Mouse (Mus musculus) erythroblast, embryonic 14.5 days (primary cell): Measurements from ENCODE around the gene Tlk2. TPM values are rescaled to one million over a fixed set of nuclear protein-coding genes. Genes with fewer than 3 reads are reported as not detected.
A peak's percentile ranks its signal among the peaks of the same experiment; 100 is the strongest.

Experiments
- H3K27me3 ChIP-seq: 2 replicates; pipeline ENCODE4 v1.6.1; 2012; ENCODE audit warnings: inconsistent platforms; ENCODE audit not compliant: control insufficient read depth
- H3K36me3 ChIP-seq: 2 replicates; pipeline ENCODE4 v1.6.1; 2012; ENCODE audit warnings: mild to moderate bottlenecking, inconsistent platforms; ENCODE audit not compliant: control insufficient read depth
- H3K4me1 ChIP-seq: 2 replicates; pipeline ENCODE4 v1.6.1; 2012; ENCODE audit warnings: inconsistent platforms; ENCODE audit not compliant: control insufficient read depth
- H3K4me3 ChIP-seq: replicated peaks from 2 replicates; pipeline ENCODE3; 2012; ENCODE audit warnings: moderate library complexity, mild to moderate bottlenecking, inconsistent platforms
- H3K9me3 ChIP-seq: 2 replicates; pipeline ENCODE4 v1.6.1; 2012; ENCODE audit warnings: low read length, inconsistent platforms, mixed read lengths; ENCODE audit not compliant: control insufficient read depth
- GATA1 ChIP-seq: IDR thresholded peaks from 2 replicates; pipeline ENCODE4 v1.6.1; 2012; ENCODE audit warnings: low read length, inconsistent platforms, mixed read lengths
- TAL1 ChIP-seq: IDR thresholded peaks from 3 replicates; pipeline ENCODE4 v1.6.1; 2012; ENCODE audit warnings: low read length, inconsistent platforms, mixed read lengths
- polyA plus RNA-seq: library from polyadenylated mRNA; stranded (reverse); fragments of >175 nt; gene quantifications from 2 replicates; pipeline ENCODE4 v1.2.3, GENCODE M21; 2012

Gene Tlk2
- polyA plus RNA-seq, 1 experiment, result 0.91 TPM

GRCm38 (mm10) chr11:105246369-105246768 is 67.8 kb downstream of the Tlk2 start:
- Histone ChIP-seq H3K4me1 (no peaks in the 10 kb centered on the region), H3K27me3 (no peaks in the 10 kb centered on the region), H3K4me3 (no peak overlapping the region), H3K36me3 (peaks cover 99% of the 10 kb centered on the region), H3K9me3 (no peaks in the 10 kb centered on the region)
- TF ChIP-seq TAL1 (no peak), GATA1 (no peak)

GRCm38 (mm10) chr11:105246785-105247184 is 68.2 kb downstream of the Tlk2 start:
- no peaks in the 10 kb centered on the region for H3K9me3 ChIP-seq
- H3K27me3 ChIP-seq, result no peaks in the 10 kb centered on the region
- TF ChIP-seq GATA1 (no peak), TAL1 (no peak)
- H3K36me3 ChIP-seq, result peaks cover 99% of the 10 kb centered on the region
- no peaks in the 10 kb centered on the region for H3K4me1 ChIP-seq
- no peak overlapping the region for H3K4me3 ChIP-seq

- H3K27me3 ChIP-seq, result no peaks in the 10 kb centered on the region
- no peaks in the 10 kb centered on the region for H3K4me1 ChIP-seq
- no peak overlapping the region for H3K4me3 ChIP-seq
- peaks cover 99% of the 10 kb centered on the region for H3K36me3 ChIP-seq
- TF ChIP-seq TAL1, result no peak
- TF ChIP-seq GATA1, result peak; percentile 45; the same call in 1 of the 2 replicates
- H3K9me3 ChIP-seq, result no peaks in the 10 kb centered on the region
Observed at GRCm38 (mm10) chr11:105247321-105247720, 68.7 kb downstream of the Tlk2 start.

- H3K36me3 ChIP-seq, result peaks cover 89% of the 10 kb centered on the region
- no peaks in the 10 kb centered on the region for H3K4me1 ChIP-seq
Observed at GRCm38 (mm10) chr11:105259733-105260132, 81.1 kb downstream of the Tlk2 start.

GRCm38 (mm10) chr11:105261116-105261515 is 82.5 kb downstream of the Tlk2 start:
- Histone ChIP-seq H3K4me3 (no peak overlapping the region), H3K4me1 (no peaks in the 10 kb centered on the region), H3K9me3 (no peaks in the 10 kb centered on the region), H3K27me3 (no peaks in the 10 kb centered on the region), H3K36me3 (peaks cover 86% of the 10 kb centered on the region)
- TF ChIP-seq GATA1, result no peak
- TF ChIP-seq TAL1, result no peak

More at GRCm38 (mm10) chr11:105259733-105260132, 81.1 kb downstream of the Tlk2 start:
- Histone ChIP-seq H3K9me3 (no peaks in the 10 kb centered on the region), H3K27me3 (no peaks in the 10 kb centered on the region), H3K4me3 (no peak overlapping the region)
- TF ChIP-seq GATA1, result no peak
- TF ChIP-seq TAL1, result no peak

- H3K36me3 ChIP-seq, result peaks cover 86% of the 10 kb centered on the region
- no peaks in the 10 kb centered on the region for H3K4me1 ChIP-seq
- no peaks in the 10 kb centered on the region for H3K9me3 ChIP-seq
- TF ChIP-seq TAL1, result no peak
- no peak for TF ChIP-seq GATA1
- H3K4me3 ChIP-seq, result no peak overlapping the region
- no peaks in the 10 kb centered on the region for H3K27me3 ChIP-seq
Observed at GRCm38 (mm10) chr11:105261601-105262351, 83.2 kb downstream of the Tlk2 start.

- Histone ChIP-seq H3K9me3 (no peaks in the 10 kb centered on the region), H3K27me3 (no peaks in the 10 kb centered on the region), H3K4me1 (no peaks in the 10 kb centered on the region), H3K4me3 (no peak overlapping the region), H3K36me3 (peaks cover 91% of the 10 kb centered on the region)
- no peak for TF ChIP-seq GATA1
- TF ChIP-seq TAL1, result no peak
Observed at GRCm38 (mm10) chr11:105264506-105264905, 85.9 kb downstream of the Tlk2 start.

GRCm38 (mm10) chr11:105264988-105265387 is 86.4 kb downstream of the Tlk2 start:
- Histone ChIP-seq H3K4me3 (no peak overlapping the region), H3K4me1 (no peaks in the 10 kb centered on the region), H3K36me3 (peaks cover 91% of the 10 kb centered on the region), H3K9me3 (no peaks in the 10 kb centered on the region), H3K27me3 (no peaks in the 10 kb centered on the region)
- TF ChIP-seq TAL1 (no peak), GATA1 (no peak)

- TF ChIP-seq TAL1 (no peak), GATA1 (no peak)
- no peak overlapping the region for H3K4me3 ChIP-seq
- no peaks in the 10 kb centered on the region for H3K27me3 ChIP-seq
- no peaks in the 10 kb centered on the region for H3K4me1 ChIP-seq
- H3K36me3 ChIP-seq, result peaks cover 85% of the 10 kb centered on the region
- no peaks in the 10 kb centered on the region for H3K9me3 ChIP-seq
Observed at GRCm38 (mm10) chr11:105270155-105270554, 91.5 kb downstream of the Tlk2 start.

- TF ChIP-seq GATA1 (no peak), TAL1 (no peak)
- Histone ChIP-seq H3K9me3 (no peaks in the 10 kb centered on the region), H3K27me3 (no peaks in the 10 kb centered on the region), H3K4me1 (no peaks in the 10 kb centered on the region), H3K4me3 (no peak overlapping the region), H3K36me3 (peaks cover 96% of the 10 kb centered on the region)
Observed at GRCm38 (mm10) chr11:105280456-105280855, 101.8 kb downstream of the Tlk2 start.
